Mouse (Mus musculus) MEL (cell line): Measurements from ENCODE around the gene Fos. TPM values are rescaled to one million over a fixed set of nuclear protein-coding genes. Genes with fewer than 3 reads are reported as not detected.

ENCODE experiments used
- polyA plus RNA-seq, 2 experiments: library from polyadenylated mRNA; stranded (reverse) in 1 of 2; unstranded in 1 of 2; fragments of >175 nt in 1 of 2; fragments of >200 nt in 1 of 2; gene quantifications; 2 replicates each; pipeline versions ENCODE4 v1.2.1 to v1.2.4; 2012; ENCODE audit warnings: low replicate concordance in 2 of 2, low read depth in 1 of 2; ENCODE audit not compliant: insufficient read length in 2 of 2, insufficient read depth in 1 of 2, missing spikeins in 1 of 2
- total RNA-seq: library from RNA; depleted of rRNA; stranded (reverse); fragments of 300-350 nt; gene quantifications from 2 replicates; pipeline ENCODE4 v1.2.3, GENCODE M21; 2012; rRNA removed

Fos gene
- total and polyA plus RNA-seq, 3 experiments: 0.81 to 1.4 TPM; not detected in 1

Other genes starting within 250 kb of the Fos start
- 7.3 and 8.5 TPM in 2 replicates for gene Mlh3, start 203.3 kb upstream of the Fos start, total RNA-seq
- gene Mlh3, start 203.3 kb upstream of the Fos start, polyA plus RNA-seq: 1 to 10 TPM in 1 of 2 experiments, not detected in 1; 8.6 TPM
- gene Acyp1, start 185.5 kb upstream of the Fos start, total RNA-seq: 51.2 and 54.5 TPM in 2 replicates
- 10 to 100 TPM in 1 of 2 experiments, not detected in 1; 47.4 TPM for gene Acyp1, start 185.5 kb upstream of the Fos start, polyA plus RNA-seq
- 0.03 and 0.04 TPM in 2 replicates for gene Zc2hc1c, start 185.3 kb upstream of the Fos start, total RNA-seq
- gene Zc2hc1c, start 185.3 kb upstream of the Fos start, polyA plus RNA-seq: under 1 TPM in 1 of 2 experiments, not detected in 1; 0.39 TPM
- gene Nek9, start 134.5 kb upstream of the Fos start, total RNA-seq: 19.0 and 23.4 TPM in 2 replicates
- 10 to 100 TPM in 1 of 2 experiments, not detected in 1; 32.2 TPM for gene Nek9, start 134.5 kb upstream of the Fos start, polyA plus RNA-seq
- gene Tmed10, start 99.0 kb upstream of the Fos start, total RNA-seq: 60.2 and 61.6 TPM in 2 replicates
- gene Tmed10, start 99.0 kb upstream of the Fos start, polyA plus RNA-seq: 100 to 1,000 TPM in 1 of 2 experiments, 10 to 100 TPM in 1; 45.7 to 229 TPM
- 2.3 and 8.1 TPM in 2 replicates for gene Jdp2, start 125.1 kb downstream of the Fos start, total RNA-seq
- gene Jdp2, start 125.1 kb downstream of the Fos start, polyA plus RNA-seq: 1 to 10 TPM in 1 of 2 experiments, not detected in 1; 9.1 TPM
- gene Batf, start 212.8 kb downstream of the Fos start, total RNA-seq: 16.8 and 19.9 TPM in 2 replicates
- gene Batf, start 212.8 kb downstream of the Fos start, polyA plus RNA-seq: 10 to 100 TPM in 1 of 2 experiments, not detected in 1; 14.4 TPM